Mouse (Mus musculus) spleen, adult 2 months (tissue): ENCODE measurements around the gene Kpna7.

Source experiments
- CTCF ChIP-seq: fragments of 200-500 bp; IDR thresholded peaks from 2 replicates; pipeline ENCODE4 v1.5.1; 2011; ENCODE audit warnings: mild to moderate bottlenecking, inconsistent platforms; ENCODE audit not compliant: insufficient read depth, insufficient read length, insufficient replicate concordance; ENCODE audit errors: extremely low read depth
- POLR2A ChIP-seq: fragments of 200-500 bp; IDR thresholded peaks from 2 replicates; pipeline ENCODE4 v1.6.1; 2011; ENCODE audit warnings: low read depth, low read length, inconsistent platforms

GRCm38 (mm10) chr5:145057907-145058306 lies 25.9 kb downstream of the Kpna7 start:
- TF ChIP-seq POLR2A (no peak), CTCF (no peak)
